Mouse (Mus musculus) CH12.LX (cell line): ENCODE data around the gene Fermt2.

ENCODE experiments used
- BHLHE40 ChIP-seq: IDR thresholded peaks from 2 replicates; pipeline ENCODE4 v1.6.1; 2011; ENCODE audit warnings: mild to moderate bottlenecking, low read depth, low read length, improper control_type of control experiment
- HCFC1 ChIP-seq: IDR thresholded peaks from 2 replicates; pipeline ENCODE4 v1.6.1; 2012; ENCODE audit warnings: low read depth, mild to moderate bottlenecking, inconsistent platforms, low read length, improper control_type of control experiment
- POLR2A ChIP-seq: IDR thresholded peaks from 2 replicates; pipeline ENCODE4 v1.6.1; 2011; ENCODE audit warnings: low read depth, mild to moderate bottlenecking, improper control_type of control experiment, low read length
- POLR2AphosphoS2 ChIP-seq: IDR thresholded peaks from 2 replicates; pipeline ENCODE4 v1.6.1; 2011; ENCODE audit warnings: low read depth, low read length, improper control_type of control experiment
- USF1 ChIP-seq: IDR thresholded peaks from 2 replicates; pipeline ENCODE4 v1.6.1; 2014; ENCODE audit warnings: low read depth, mild to moderate bottlenecking, inconsistent platforms, low read length, improper control_type of control experiment
- ZC3H11A ChIP-seq: IDR thresholded peaks from 2 replicates; pipeline ENCODE4 v1.6.1; 2012; ENCODE audit warnings: low read depth, mild to moderate bottlenecking, inconsistent platforms, low read length, improper control_type of control experiment

DNA sequence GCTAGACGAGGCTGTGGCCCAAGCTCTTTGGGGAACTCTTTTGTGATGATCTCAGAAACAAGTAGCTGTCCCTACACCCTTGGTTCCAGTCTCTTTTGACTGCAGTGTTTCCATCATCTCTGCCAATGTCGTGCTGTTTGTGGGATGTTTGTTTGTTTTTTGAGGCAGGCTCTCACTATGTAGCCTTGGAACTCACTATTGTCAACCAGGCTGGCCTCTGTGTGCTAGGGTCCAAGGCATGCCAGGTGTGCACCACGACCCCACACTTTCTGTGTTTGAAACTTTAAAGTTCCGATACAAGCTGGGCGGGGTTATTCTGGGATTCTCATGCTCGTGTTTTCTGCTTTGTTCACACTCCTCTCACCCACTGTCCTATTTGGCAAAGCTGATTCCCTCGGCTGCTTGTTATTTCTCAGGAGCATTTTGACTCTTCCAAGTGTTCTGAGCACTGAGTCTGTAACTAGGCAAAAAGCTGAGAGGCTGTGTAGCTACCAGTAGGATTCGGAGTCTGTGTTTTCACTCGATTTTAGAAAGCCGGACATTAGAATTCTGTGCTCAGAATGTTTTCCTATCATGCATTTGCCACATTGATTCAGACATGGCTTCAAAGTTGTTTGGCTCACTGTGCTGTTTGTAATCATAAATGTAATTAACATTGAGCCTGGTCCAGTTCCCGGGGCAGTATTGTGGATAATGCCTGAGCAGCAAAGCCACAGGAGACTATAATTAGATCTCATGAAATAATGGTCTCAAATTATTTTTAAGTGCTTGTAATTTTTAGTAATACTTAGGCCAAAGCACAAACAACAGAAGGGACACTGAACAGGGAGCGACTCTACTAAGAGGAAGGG, 74.0 kb downstream of the Fermt2 start:
- TF ChIP-seq POLR2AphosphoS2 (no peak), BHLHE40 (no peak), POLR2A (no peak), ZC3H11A (no peak), HCFC1 (no peak), USF1 (no peak)
